Mouse (Mus musculus) spleen, postnatal 4 days (tissue): ENCODE results near the gene Ccdc12.

Experiments used
- DNase-seq, 2 experiments: peaks; one replicate each; pipeline ENCODE4 v3.0.0; 2022; ENCODE audit warnings: low spot score in 2 of 2

Ccdc12 gene

GRCm38 (mm10) chr9:110656249-110657221 is at the start of gene Ccdc12:
TSS of gene Ccdc12 (plus strand) at chr9:110656503.
- DNase-seq = peak; percentile 94 to 98

GRCm38 (mm10) chr9:110611471-110611870 is 44.8 kb upstream of the Ccdc12 start:
- DNase-seq = no peak

GRCm38 (mm10) chr9:110617081-110617480 is 39.2 kb upstream of the Ccdc12 start:
- peak in 1 of 2 experiments; percentile 10 for DNase-seq

GRCm38 (mm10) chr9:110620180-110620579 is 36.1 kb upstream of the Ccdc12 start:
- DNase-seq = no peak

DNA sequence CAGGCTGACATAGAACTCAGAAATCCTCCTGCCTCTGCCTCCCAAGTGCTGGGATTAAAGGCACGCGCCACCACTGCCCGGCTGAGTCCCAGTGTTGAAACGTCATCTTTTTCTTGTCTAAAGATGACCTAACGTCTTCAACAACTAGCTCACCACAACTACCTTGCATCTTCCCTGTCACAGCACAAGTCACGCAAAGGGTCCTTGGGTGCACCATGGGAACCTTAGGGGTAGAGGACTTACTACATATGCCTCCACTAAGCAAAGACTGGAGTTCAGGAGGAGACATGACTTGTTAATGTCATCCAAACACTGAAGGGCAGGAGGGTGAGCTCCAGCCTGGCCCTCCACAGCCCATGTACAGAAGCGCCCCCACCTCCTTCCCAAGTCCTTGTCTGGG is 35.6 kb upstream of the Ccdc12 start:
- no peak for DNase-seq

DNA sequence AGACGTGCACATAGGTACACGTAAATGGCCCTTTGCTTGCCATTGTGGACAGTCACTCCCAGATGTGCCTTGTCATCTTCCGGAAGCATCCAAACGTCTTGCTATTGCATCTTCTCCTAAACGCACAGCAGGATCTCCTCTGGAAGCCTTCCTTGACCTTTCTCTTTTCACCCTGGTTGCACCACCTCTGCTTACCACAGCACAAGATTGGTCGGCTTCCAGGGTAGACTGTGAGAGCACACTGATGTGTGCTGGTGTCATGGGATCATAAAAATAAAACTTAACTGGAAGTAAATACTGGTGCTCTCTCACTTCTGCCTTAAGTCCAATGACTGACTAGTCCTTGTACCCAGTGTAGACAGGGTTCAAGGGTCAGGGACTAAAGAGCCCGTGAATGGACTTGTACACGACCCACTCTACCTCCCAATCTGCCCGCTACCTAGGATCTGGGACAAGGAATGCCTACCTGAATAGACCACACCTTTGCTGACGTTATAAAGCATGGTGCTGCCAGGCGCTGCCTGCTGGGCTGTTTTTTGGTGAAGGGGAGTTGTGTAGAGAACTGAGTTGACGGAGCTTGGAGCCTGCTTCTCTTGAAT is 33.6 kb upstream of the Ccdc12 start:
- DNase-seq = no peak

- DNase-seq = no peak
Observed at GRCm38 (mm10) chr9:110623416-110624195, 32.7 kb upstream of the Ccdc12 start.

DNA sequence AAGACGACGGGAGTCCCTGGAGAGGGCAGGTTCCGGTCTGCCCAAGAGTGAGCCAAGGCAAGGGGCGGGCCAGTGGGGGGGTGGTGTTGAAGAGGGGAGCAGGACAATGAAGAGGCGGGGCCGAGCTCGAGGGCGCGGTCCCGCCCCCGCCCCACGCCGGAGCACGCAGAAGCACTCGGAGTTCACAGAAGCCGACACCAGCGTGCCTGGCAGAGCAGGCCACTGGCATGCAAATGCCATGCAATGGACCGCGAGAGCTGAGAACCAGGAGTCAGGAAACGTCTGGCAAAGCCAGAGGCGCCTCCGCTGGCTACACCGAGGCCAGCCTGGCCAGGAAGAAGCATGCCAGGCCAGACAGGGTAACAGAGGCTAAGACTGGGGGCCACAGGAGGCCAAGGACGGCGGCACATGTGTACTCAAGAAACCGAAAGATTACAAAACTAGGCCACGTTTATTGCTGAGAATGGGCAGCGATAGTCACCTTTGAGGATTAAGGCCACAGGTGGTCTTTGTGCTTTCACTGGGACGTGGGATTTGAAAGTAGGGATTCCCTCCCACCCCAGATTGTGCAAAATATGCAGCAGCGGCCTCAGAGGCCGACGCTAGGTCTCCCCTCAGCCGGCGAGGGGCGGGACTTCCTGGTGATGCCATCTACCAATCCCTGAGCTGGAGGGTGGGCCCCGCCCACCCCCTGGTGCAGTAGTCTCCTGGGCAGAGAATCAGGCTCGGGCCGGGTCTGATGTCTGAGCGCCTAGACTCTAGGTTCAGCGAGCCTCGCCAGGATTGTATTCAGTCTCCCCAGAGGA is 31.7 kb upstream of the Ccdc12 start, which contains the start of gene Nradd:
Gene Nradd (minus strand): TSS at position 92 of the 806 bp plus-strand sequence.
- peak; percentile 74 to 83 for DNase-seq

GRCm38 (mm10) chr9:110625350-110625908 is 30.9 kb upstream of the Ccdc12 start:
- no peak for DNase-seq

GRCm38 (mm10) chr9:110630171-110630570 is 26.1 kb upstream of the Ccdc12 start:
- no peak for DNase-seq

GRCm38 (mm10) chr9:110631191-110631590 is 25.1 kb upstream of the Ccdc12 start:
- peak; percentile 48 to 85 for DNase-seq

DNA sequence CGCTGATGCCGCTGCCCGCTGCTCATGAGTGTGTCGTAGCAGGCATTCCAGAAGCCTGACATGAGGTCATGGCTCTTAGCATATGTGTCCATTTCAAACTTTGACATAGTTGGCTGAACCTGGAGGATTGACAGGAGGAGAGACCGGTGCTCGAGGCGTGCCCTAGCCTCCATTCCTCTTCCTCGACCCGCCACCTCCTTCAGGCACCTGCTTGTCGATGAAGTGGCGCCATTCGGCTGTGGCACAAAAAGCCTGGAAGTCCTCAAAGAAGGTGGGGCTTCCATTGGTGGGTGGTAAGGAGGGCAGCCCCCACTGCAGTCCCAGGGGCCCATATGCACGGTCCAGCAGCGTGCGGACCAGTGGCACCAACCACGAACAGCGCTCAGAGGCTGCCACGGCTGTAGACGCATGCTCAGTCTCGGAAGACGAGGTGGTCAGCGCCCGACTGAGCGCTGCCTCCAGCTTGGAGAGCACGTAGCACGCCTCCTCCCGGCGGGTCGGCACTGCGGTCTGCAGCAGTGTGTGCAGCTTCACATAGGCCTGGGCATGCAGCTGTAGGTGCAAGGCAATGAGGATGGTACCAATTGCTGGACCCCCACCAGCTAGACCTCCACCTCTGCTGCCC is 24.5 kb upstream of the Ccdc12 start:
- DNase-seq = no peak

GRCm38 (mm10) chr9:110632671-110633070 is 23.6 kb upstream of the Ccdc12 start:
- DNase-seq = no peak

- DNase-seq = no peak
Observed at GRCm38 (mm10) chr9:110633882-110634281, 22.4 kb upstream of the Ccdc12 start.

GRCm38 (mm10) chr9:110635225-110635624 is 21.1 kb upstream of the Ccdc12 start:
- DNase-seq = peak; percentile 87 to 99

DNA sequence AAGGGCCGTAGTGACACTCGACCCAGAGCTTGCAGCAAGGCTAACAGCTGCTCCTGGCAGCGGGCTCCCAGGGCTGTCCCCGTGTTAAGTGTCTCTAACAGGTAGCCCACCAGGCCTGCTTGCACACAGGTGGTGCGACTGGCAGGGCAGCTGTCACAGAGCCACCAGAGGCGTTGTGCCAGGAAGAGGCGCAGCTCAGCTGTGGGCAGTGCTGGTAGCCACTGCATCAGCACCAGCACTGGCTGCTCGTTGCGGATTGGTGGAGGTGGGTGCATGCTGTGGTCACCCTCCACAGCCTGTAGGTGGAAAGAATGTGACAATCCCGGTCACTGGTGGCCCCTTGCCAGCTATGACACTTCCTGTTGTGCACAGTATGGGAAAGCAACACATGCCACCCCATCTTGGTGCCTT is 17.7 kb upstream of the Ccdc12 start:
- no peak for DNase-seq

DNA sequence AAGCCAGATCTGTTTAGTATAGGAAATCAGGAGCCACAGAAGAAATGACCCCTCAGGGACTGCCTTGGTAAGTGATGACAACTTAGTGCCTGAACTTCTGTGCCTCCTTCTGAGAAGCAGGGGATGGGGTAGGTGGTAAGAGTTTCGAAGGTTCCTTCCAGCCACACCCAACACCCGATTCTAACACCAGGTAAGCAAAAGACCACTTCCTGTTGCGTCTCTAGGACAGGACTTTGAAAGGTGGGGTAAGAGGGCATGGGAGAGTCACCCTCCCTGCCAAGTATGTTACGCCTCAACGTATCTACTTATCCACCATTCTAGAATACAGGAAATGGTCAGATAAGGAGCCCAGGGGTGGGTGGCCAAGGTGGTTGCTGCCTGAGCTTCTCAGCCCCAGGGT is 15.3 kb upstream of the Ccdc12 start:
- no peak for DNase-seq

- DNase-seq = no peak
Observed at GRCm38 (mm10) chr9:110642812-110643524, 13.3 kb upstream of the Ccdc12 start.

- DNase-seq = no peak
Observed at GRCm38 (mm10) chr9:110643787-110644186, 12.5 kb upstream of the Ccdc12 start.

DNA sequence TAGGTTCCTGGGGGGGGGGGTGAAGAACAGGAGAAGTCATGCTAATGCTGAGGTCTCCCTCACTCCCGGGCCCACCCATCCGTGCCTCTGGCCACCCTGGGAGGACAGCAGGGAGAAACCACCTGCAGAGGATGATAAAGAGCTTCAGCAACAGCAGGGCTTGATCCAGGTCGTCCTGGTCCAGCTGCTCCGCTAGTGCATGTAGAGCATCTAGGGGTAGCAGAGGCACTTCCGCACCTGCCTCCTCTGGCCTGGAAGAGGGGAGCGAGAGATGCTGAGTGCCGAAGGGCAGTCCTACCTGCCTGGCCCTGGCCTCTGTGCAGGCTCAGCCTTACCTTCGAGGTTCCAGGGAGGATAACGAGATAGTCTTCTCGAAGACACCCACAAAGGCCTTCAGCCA is 12.0 kb upstream of the Ccdc12 start:
- no peak for DNase-seq
